Mouse (Mus musculus) neural tube, embryonic 10.5 days (tissue): Measurements from ENCODE around the gene Ifna9.
"Not testable (repeated sequence)": the region's sequence is repeated elsewhere in the genome, so short reads cannot be mapped to it uniquely, and the experiment has no call there.

Source experiments
- DNase-seq: peaks from one replicate; pipeline ENCODE4 v3.0.0-alpha.2; 2017; ENCODE audit warnings: low spot score; ENCODE audit errors: extremely low spot score

The Ifna9 gene

GRCm38 (mm10) chr4:88592285-88592684 lies at the start of gene Ifna9:
TSS of gene Ifna9 (minus strand) at chr4:88592385.
- DNase-seq: no peak

GRCm38 (mm10) chr4:88641077-88641831 lies 49.1 kb upstream of the Ifna9 start:
- DNase-seq: peak; percentile 96

DNA sequence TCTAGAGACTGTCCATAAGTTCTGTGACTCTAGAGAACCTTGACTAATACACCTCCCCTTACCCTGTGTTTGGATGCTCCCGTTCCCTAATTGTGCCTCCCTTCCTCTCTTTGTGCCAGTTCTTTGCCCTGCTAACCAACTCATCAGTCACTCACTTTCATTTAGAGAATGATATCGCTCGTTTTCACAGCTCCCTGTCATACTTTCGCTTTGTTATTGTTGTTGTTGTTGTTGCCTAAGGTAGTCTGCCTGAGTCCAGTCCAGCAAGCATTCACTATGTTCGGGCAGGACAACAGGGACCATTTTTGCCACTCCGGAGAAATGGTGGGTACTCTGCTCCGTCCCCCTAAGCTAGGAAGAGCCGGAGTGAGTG lies 48.5 kb upstream of the Ifna9 start:
- no peak for DNase-seq

DNA sequence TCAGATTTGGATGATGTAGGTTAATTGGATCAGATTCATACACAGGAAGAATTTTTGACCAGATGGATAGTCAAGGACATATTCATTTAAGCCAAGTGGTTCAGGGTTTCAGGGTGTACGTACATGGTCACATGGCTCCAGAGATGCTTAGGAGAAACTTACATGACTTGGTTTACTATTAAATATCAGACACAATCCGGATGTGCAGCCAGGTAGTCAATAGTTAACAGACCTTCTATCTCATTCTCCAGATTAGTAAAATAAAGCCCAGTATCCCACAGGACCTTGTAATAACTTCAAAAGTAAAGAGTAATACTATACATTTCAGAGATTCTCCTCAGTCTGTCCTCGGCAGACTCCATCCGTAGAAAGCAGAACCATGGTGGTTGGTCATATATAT lies 42.1 kb upstream of the Ifna9 start, which contains the start of gene C87499:
Gene C87499 (minus strand): TSS at position 101 of the 400 bp plus-strand sequence.
- no peak for DNase-seq

- DNase-seq: no peak
These were observed 11.1 kb upstream of the Ifna9 start, which contains the start of gene Ifna12 for GRCm38 (mm10) chr4:88603276-88603675. TSS of gene Ifna12 (minus strand) at chr4:88603376.

- DNase-seq: no peak
These were observed 20.5 kb downstream of the Ifna9 start, which contains the start of gene Ifna14 for GRCm38 (mm10) chr4:88571698-88572097. TSS of gene Ifna14 (minus strand) at chr4:88571798.

DNA sequence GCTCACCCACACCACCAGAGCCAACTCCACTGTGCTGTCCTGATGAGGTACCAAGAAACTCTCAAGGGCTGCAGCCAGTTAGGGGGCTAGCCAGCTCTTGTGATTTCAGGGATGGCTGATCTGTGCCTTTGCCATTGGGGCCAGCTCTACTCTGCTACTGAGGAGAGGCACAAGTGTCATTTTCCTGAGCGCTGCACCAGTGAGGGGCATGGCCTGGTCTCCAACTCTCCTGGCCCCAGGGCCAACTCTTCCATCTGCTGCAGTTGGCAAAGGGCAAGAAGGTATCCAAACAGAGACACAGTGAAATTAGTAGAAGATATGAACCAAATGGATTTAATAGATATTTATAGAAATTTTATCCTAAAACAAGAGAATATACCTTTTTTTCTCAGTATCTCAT lies 30.4 kb downstream of the Ifna9 start:
- DNase-seq: no peak

- not testable (repeated sequence) for DNase-seq
These were observed 34.0 kb downstream of the Ifna9 start, which contains the start of gene Ifna15 for GRCm38 (mm10) chr4:88558145-88558544. TSS of gene Ifna15 (minus strand) at chr4:88558245.

DNA sequence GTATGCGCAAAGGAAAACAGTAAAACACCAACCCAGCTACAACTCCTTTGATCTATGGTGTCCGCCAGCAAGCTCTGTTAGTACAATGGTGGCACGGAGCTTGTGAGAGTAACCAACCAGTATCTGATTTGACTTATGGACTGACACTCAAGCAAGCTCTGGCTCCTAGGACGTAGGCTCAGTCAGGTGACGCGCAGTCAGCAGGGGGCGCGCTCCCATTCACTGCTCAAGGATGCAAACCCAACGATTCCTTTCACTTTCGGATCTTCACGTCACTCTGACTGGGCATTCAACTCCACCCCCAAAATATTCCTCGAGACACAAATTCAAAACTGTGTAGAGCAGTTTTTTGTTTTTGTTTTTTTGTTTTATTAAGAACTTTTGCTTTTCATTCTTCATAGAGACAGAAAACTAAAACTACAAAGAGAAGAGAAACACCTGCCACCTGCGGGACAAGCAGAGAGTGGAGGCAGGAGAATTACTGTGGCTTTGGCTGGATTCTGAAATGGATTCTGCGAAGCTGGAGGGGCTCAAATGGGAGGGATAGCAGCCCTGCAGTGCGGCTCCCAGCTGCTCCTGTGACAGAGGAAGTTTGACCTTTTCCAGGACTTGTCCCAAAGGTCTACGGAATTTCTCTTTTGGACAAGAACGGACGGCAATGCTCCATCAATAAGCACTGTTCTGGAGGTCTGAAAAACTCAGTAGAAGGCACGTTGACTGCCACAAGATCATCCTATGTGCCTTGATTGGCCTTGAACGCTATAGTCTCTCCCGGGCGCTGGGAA lies 41.8 kb downstream of the Ifna9 start:
- peak; percentile 62 for DNase-seq

DNA sequence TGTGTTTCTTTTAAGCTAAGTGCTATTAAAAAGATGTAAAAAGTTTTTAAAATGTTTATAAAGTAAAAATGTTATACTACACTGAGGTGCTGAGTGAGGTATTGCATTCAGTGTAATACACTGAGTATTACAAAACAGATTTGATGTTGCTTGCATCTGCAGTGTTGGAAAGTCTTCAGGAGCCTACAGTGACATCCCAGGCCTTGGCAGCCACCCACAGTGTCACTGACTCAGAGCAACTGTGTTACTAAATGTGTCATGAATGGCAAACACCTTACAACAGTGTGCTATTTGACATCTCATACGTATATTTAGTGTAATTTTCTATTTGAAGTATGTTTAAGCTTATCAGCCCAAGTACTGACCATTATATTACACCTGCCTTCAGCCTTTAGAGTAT lies 44.2 kb downstream of the Ifna9 start:
- no peak for DNase-seq

GRCm38 (mm10) chr4:88543649-88544234 lies 48.4 kb downstream of the Ifna9 start:
- DNase-seq: no peak
